Mouse (Mus musculus): Measurements from ENCODE around the gene Zswim8. TPM values are rescaled to one million over a fixed set of nuclear protein-coding genes. Genes with fewer than 3 reads are reported as not detected.

Zswim8 gene
- polyA plus RNA-seq, 1 experiment from 2014 or later, result 162 TPM

- ATAC-seq, result peak; percentile 2
- no peaks in the 10 kb centered on the region for H3K27me3 ChIP-seq
- TF ChIP-seq CTCF (IDR thresholded peaks at IDR 0.05), result no peak
- CTCF ChIA-PET, result interaction anchor here (1.3 to 2.5 kb wide), 2 partner anchors 15 to 60 kb away, joined by 5 to 7 read pairs; no protein-coding TSS in a partner anchor
- DNase-seq (ENCODE audit: low read depth, low spot score), result no peak
- in situ Hi-C loops (cut with MboI; ENCODE audit: low pct_unique_long_range_greater_than_20kb), result loop anchor here (5.0 kb wide), 1 partner anchor 134 kb away; no protein-coding TSS in a partner anchor
- POLR2A ChIA-PET, result no interaction called here
Observed at GRCm38 (mm10) chr14:20738511-20738910, 31.2 kb downstream of the Zswim8 start.

GRCm38 (mm10) chr14:20741301-20741700, 33.9 kb downstream of the Zswim8 start:
- ATAC-seq (no peak), DNase-seq (ENCODE audit: low read depth, low spot score) (no peak)
- no peaks in the 10 kb centered on the region for H3K27me3 ChIP-seq
- in situ Hi-C loops (cut with MboI; ENCODE audit: low pct_unique_long_range_greater_than_20kb), result no loop called here
- TF ChIP-seq CTCF (IDR thresholded peaks at IDR 0.05), result no peak
- ChIA-PET CTCF (interaction anchor here (1.3 to 1.4 kb wide), 2 partner anchors 17 to 23 kb away, joined by 4 to 5 read pairs; no protein-coding TSS in a partner anchor), POLR2A (no interaction called here)

DNA sequence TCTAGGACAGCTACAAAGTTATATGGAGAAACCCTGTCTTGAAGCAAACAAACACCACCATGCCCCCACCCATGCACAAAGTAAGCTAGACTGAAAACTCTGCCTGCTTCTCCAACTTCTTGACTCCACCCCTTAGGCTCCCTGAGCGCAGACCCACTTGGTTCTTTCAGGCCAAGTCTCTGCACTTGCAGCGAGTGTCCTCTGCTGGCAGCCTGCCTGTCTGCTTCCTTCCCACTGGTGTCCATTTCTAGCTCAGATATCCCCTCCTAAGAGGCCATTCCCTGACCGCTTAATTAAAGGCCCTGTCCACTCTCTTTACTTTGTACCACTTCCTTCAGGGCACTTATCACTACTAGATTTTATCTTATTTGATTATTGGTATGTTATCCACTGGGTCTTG, 36.3 kb downstream of the Zswim8 start:
- H3K27me3 ChIP-seq, result no peaks in the 10 kb centered on the region
- ChIA-PET CTCF (interaction anchor here (0.8 to 1.8 kb wide), 2 partner anchors 12 to 16 kb away, joined by 3 to 4 read pairs; no protein-coding TSS in a partner anchor), POLR2A (no interaction called here)
- no peak for DNase-seq (ENCODE audit: low read depth, low spot score)
- no peak for ATAC-seq
- TF ChIP-seq CTCF (IDR thresholded peaks at IDR 0.05), result no peak
- in situ Hi-C loops (cut with MboI; ENCODE audit: low pct_unique_long_range_greater_than_20kb), result no loop called here

- ChIA-PET CTCF (interaction anchor here (1.4 to 1.5 kb wide), 2 partner anchors 10 to 11 kb away, joined by 3 to 8 read pairs; no protein-coding TSS in a partner anchor), POLR2A (no interaction called here)
- TF ChIP-seq CTCF (IDR thresholded peaks at IDR 0.05), result no peak
- in situ Hi-C loops (cut with MboI; ENCODE audit: low pct_unique_long_range_greater_than_20kb), result no loop called here
- ATAC-seq (no peak), DNase-seq (ENCODE audit: low read depth, low spot score) (no peak)
- H3K27me3 ChIP-seq, result no peaks in the 10 kb centered on the region
Observed at GRCm38 (mm10) chr14:20746935-20747334, 39.6 kb downstream of the Zswim8 start.

DNA sequence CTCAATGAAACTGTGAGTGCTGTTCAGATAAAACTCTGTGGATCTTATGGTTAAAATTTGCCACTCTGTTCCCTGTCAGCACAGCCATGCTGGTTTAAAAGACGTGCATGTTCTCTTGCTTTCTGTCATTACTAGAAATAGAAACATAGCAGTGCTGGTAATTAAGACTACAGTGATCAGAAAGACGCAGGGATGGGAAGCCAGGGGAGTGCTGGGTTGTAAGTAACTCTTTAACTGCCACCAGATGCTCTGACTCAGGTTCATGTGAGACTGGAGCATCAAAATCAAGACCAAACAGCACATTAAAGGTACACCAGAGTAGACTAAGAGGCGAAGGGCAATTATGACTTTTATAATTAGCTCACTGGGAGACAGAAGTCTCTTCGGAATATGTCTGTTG, 41.0 kb downstream of the Zswim8 start:
- in situ Hi-C loops (cut with MboI; ENCODE audit: low pct_unique_long_range_greater_than_20kb), result no loop called here
- ATAC-seq, result no peak
- TF ChIP-seq CTCF (IDR thresholded peaks at IDR 0.05), result no peak
- ChIA-PET POLR2A (no interaction called here), CTCF (interaction anchor here (1.3 kb wide), 1 partner anchor 12 kb away, joined by 3 read pairs; no protein-coding TSS in a partner anchor)
- H3K27me3 ChIP-seq, result no peaks in the 10 kb centered on the region
- DNase-seq (ENCODE audit: low read depth, low spot score), result no peak

DNA sequence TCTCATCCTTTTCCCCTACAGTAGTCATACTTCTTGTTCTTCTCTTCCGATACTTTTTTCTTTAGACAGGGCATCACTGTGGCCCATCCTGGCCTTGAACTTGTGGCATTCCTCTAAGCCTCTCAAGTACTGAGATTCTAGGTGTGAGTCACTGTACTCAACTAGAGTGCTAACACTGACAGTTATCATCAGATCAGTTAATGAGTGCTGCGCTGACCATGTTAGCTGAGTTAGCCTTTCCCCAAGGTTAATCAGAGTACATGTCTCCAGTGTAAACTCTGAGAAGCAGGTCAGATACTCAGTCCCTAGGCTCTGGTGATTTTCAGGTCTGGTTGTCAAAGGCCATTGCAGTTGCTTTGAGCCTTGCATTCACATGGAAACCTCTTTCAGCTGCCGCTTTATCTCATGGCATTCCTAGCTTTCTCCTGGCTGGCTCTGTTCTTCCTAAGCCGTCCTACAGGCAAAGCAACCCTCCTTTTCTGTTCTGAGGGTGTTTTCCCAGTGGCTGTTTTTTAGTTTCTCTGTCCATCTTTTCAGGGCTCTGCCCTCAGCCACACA, 42.2 kb downstream of the Zswim8 start:
- H3K27me3 ChIP-seq, result no peaks in the 10 kb centered on the region
- in situ Hi-C loops (cut with MboI; ENCODE audit: low pct_unique_long_range_greater_than_20kb), result no loop called here
- ATAC-seq, result no peak
- DNase-seq (ENCODE audit: low read depth, low spot score), result no peak
- TF ChIP-seq CTCF (IDR thresholded peaks at IDR 0.05), result no peak
- ChIA-PET CTCF (interaction anchor here (1.1 to 1.3 kb wide), 2 partner anchors 10 to 49 kb away, joined by 3 read pairs; no protein-coding TSS in a partner anchor), POLR2A (no interaction called here)

GRCm38 (mm10) chr14:20750503-20750902, 43.2 kb downstream of the Zswim8 start:
- ChIA-PET POLR2A (no interaction called here), CTCF (interaction anchor here (1.1 kb wide), 1 partner anchor 49 kb away, joined by 3 read pairs; no protein-coding TSS in a partner anchor)
- DNase-seq (ENCODE audit: low read depth, low spot score), result no peak
- no peak for ATAC-seq
- no peak for TF ChIP-seq CTCF (IDR thresholded peaks at IDR 0.05)
- in situ Hi-C loops (cut with MboI; ENCODE audit: low pct_unique_long_range_greater_than_20kb), result no loop called here
- H3K27me3 ChIP-seq, result no peaks in the 10 kb centered on the region

GRCm38 (mm10) chr14:20753792-20754191, 46.4 kb downstream of the Zswim8 start:
- in situ Hi-C loops (cut with MboI; ENCODE audit: low pct_unique_long_range_greater_than_20kb), result no loop called here
- no peak for TF ChIP-seq CTCF (IDR thresholded peaks at IDR 0.05)
- CTCF ChIA-PET, result interaction anchor here (2.1 kb wide), 1 partner anchor 11 kb away, joined by 13 read pairs; no protein-coding TSS in a partner anchor
- ATAC-seq (no peak), DNase-seq (ENCODE audit: low read depth, low spot score) (no peak)
- no peaks in the 10 kb centered on the region for H3K27me3 ChIP-seq
- POLR2A ChIA-PET, result no interaction called here

DNA sequence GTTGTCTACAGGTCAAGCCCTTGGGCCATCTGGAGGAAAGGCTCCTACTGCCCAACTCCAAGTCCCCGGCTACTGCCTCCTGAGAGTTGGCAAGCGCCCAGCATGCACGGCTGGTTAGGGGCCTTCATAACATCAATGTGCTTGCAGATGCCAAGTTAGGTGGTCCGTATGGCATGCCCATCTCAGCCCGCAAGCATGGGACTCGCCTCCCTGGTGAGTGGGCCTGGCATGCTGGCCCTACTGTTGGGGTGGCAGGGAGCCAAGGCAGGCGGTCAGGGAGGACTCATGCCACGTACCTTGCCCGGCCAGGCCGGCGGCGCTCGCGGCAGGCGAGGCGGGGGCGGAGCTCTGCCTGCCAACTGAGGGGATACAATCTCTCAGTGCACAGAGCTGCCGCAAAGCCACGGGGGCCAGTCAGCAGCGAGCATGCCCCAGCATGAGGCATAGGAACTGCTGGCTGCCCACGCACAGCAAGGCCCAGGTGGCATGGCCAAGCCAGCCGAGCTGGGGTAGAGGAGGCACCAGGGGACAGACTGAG, 50.1 kb downstream of the Zswim8 start:
- TF ChIP-seq CTCF (IDR thresholded peaks at IDR 0.05), result no peak
- ATAC-seq, result no peak
- POLR2A ChIA-PET, result interaction anchor here (0.6 kb wide), 1 partner anchor 9 kb away, joined by 3 read pairs; no protein-coding TSS in a partner anchor
- CTCF ChIA-PET, result interaction anchor here (1.3 to 2.4 kb wide), 2 partner anchors 10 to 20 kb away, joined by 3 to 8 read pairs; no protein-coding TSS in a partner anchor
- no peak for DNase-seq (ENCODE audit: low read depth, low spot score)
- no peaks in the 10 kb centered on the region for H3K27me3 ChIP-seq
- in situ Hi-C loops (cut with MboI; ENCODE audit: low pct_unique_long_range_greater_than_20kb), result no loop called here

DNA sequence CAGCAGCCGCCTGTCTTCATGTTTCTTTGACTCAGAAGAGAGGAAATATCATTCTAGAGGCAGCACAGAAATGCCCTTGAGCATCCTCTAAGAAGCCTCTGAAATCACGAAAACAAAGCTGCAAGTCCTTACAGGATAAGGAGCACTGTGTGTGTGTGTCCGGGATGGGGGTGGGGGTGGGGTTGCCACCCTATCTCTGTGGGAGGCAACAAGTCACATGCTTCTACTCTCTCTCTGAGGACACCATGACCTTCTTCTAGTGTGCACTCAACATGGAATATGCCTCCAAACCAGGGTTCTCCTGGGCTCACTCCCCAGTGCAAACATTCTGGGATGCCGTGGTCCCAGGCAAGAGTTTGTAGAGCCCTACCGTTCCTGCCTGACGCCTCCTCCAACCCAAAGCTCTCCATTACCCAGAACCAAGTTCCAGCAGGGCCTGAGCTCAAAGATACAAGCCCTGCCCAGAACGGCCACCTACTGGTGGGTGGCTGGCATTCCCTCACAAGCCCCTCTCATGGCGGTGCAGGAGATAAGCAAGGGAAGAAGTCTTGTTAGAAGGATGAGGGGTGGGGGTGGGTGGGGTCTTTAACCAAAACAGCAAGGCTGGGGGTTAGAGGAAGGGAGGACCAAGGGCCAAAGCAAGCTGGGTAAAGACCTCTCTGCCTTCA, 51.5 kb downstream of the Zswim8 start:
- ATAC-seq, result no peak
- ChIA-PET POLR2A (no interaction called here), CTCF (interaction anchor here (1.1 to 2.4 kb wide), 5 partner anchors 12 to 60 kb away, joined by 3 to 8 read pairs (median 3); no protein-coding TSS in a partner anchor)

More for the DNA sequence above, 51.5 kb downstream of the Zswim8 start:
- in situ Hi-C loops (cut with MboI; ENCODE audit: low pct_unique_long_range_greater_than_20kb), result no loop called here
- no peak for TF ChIP-seq CTCF (IDR thresholded peaks at IDR 0.05)
- no peak for DNase-seq (ENCODE audit: low read depth, low spot score)
- H3K27me3 ChIP-seq, result no peaks in the 10 kb centered on the region
